Comparison of ENCODE assay signal across 25 mouse cellular contexts in genomic region chr1:193919243-193919642, GRCm38 (mm10).
"Had no signal": no experiment of that assay in that cellular context is flagged by ENCODE, and none has a peak within 500 bp of the region (broad histone marks: within the 10 kb centered on the region; RNA-seq: fewer than 3 reads in every experiment).

No protein-coding gene starts in this region.

- H3K4me3 ChIP-seq: gastrocnemius, adult 2 months; heart, embryonic 10.5 days; heart, embryonic 12.5 days; hindbrain, embryonic 10.5 days; hindbrain, embryonic 12.5 days; intestine, embryonic 15.5 days; kidney, embryonic 15.5 days; layer of hippocampus, adult 2 months; left cerebral cortex, adult 2 months; limb, embryonic 10.5 days; limb, embryonic 12.5 days had no signal

- DNase-seq: gastrocnemius, adult 2 months; gastrocnemius, postnatal 10 days; gastrocnemius, postnatal 25 days; heart, adult 18-20 months; heart, postnatal 10 days; heart, postnatal 4 days; kidney, adult 18-20 months; kidney, adult 8-10 months; kidney, postnatal 25 days; liver had no signal

- H3K36me3 ChIP-seq: heart, embryonic 10.5 days; heart, embryonic 12.5 days; hindbrain, embryonic 10.5 days; hindbrain, embryonic 12.5 days; intestine, embryonic 15.5 days; kidney, embryonic 15.5 days; limb, embryonic 10.5 days; limb, embryonic 12.5 days had no signal

- H3K27me3 ChIP-seq: heart, embryonic 12.5 days; hindbrain, embryonic 12.5 days; intestine, embryonic 15.5 days; kidney, embryonic 15.5 days; limb, embryonic 12.5 days had no signal

- H3K4me2 ChIP-seq: heart, embryonic 12.5 days; hindbrain, embryonic 12.5 days; hindbrain, embryonic 14.5 days; intestine, embryonic 15.5 days; kidney, embryonic 15.5 days; limb, embryonic 12.5 days had no signal

- ATAC-seq: forebrain, embryonic 16.5 days; hindbrain, embryonic 16.5 days; inflammation-experienced regulatory T-cells, adult 6 months; intestine, embryonic 15.5 days; intestine, postnatal 0 days had no signal

- H3K4me1 ChIP-seq: heart, embryonic 10.5 days; heart, embryonic 12.5 days; hindbrain, embryonic 12.5 days; intestine, embryonic 15.5 days; kidney, embryonic 15.5 days; limb, embryonic 10.5 days; limb, embryonic 12.5 days had no signal

- H3K9ac ChIP-seq: heart, embryonic 12.5 days; hindbrain, embryonic 12.5 days; hindbrain, embryonic 14.5 days; intestine, embryonic 15.5 days; kidney, embryonic 15.5 days; limb, embryonic 12.5 days had no signal

- H3K9me3 ChIP-seq: heart, embryonic 10.5 days; heart, embryonic 12.5 days; hindbrain, embryonic 10.5 days; hindbrain, embryonic 12.5 days; intestine, embryonic 15.5 days; kidney, embryonic 15.5 days; limb, embryonic 10.5 days; limb, embryonic 12.5 days had no signal

- H3K27ac ChIP-seq: gastrocnemius, adult 2 months; heart, embryonic 10.5 days; hindbrain, embryonic 10.5 days; hindbrain, embryonic 12.5 days; hindbrain, embryonic 14.5 days; intestine, embryonic 15.5 days; kidney, embryonic 15.5 days; layer of hippocampus, adult 2 months; left cerebral cortex, adult 2 months; limb, embryonic 10.5 days; limb, embryonic 12.5 days had no signal
